Mouse (Mus musculus) CH12.LX (cell line): ENCODE results near the gene Utp18. TPM values are rescaled to one million over a fixed set of nuclear protein-coding genes. Genes with fewer than 3 reads are reported as not detected.

Experiments used
- DNase-seq: peaks from one replicate; pipeline ENCODE4 v3.0.0-alpha.2; 2013; ENCODE audit errors: extremely low read depth
- H3K27ac ChIP-seq: 2 replicates; pipeline ENCODE4 v1.5.1; 2012; ENCODE audit warnings: low read depth, mild to moderate bottlenecking, control low read depth, moderate library complexity; ENCODE audit not compliant: insufficient read depth
- H3K27me3 ChIP-seq: replicated peaks from 2 replicates; pipeline ENCODE3; 2012; ENCODE audit warnings: inconsistent platforms
- H3K36me3 ChIP-seq, 2 experiments: replicated peaks in 1 of 2; 2 replicates each; pipeline versions ENCODE3 to v1.6.1; 2012; ENCODE audit warnings: inconsistent platforms in 1 of 2, low read length in 1 of 2, mild to moderate bottlenecking in 1 of 2, mixed read lengths in 1 of 2, moderate library complexity in 1 of 2; ENCODE audit not compliant: control insufficient read depth in 1 of 2, insufficient read depth in 1 of 2
- H3K4me1 ChIP-seq, 2 experiments: 2 replicates each; pipeline ENCODE4 v1.6.1; 2012; ENCODE audit warnings: inconsistent platforms in 1 of 2, moderate library complexity in 1 of 2; ENCODE audit not compliant: insufficient read depth in 2 of 2, control insufficient read depth in 1 of 2
- H3K4me2 ChIP-seq: 2 replicates; pipeline ENCODE4 v1.6.1; 2012; ENCODE audit warnings: low read depth, mild to moderate bottlenecking, control low read depth; ENCODE audit not compliant: poor library complexity, insufficient read depth, severe bottlenecking
- H3K4me3 ChIP-seq, 3 experiments: fragments of 150-350 bp in 1 of 3; sonication (generic) in 1 of 3; replicated peaks in 1 of 3; 2 replicates each; pipeline versions ENCODE3 to v1.5.1; 2011 to 2012; ENCODE audit warnings: low read depth in 2 of 3, low read length in 2 of 3, mild to moderate bottlenecking in 2 of 3, moderate library complexity in 2 of 3, control low read depth in 1 of 3, improper control_type of control experiment in 1 of 3, inconsistent platforms in 1 of 3, mixed read lengths in 1 of 3; ENCODE audit not compliant: poor library complexity in 1 of 3
- H3K79me2 ChIP-seq: replicated peaks from 2 replicates; pipeline ENCODE4 v1.6.1; 2012; ENCODE audit warnings: mild to moderate bottlenecking, moderate library complexity; ENCODE audit not compliant: control insufficient read depth, poor library complexity, insufficient read depth, severe bottlenecking; ENCODE audit errors: extremely low read depth
- H3K9ac ChIP-seq: 2 replicates; pipeline ENCODE4 v1.6.1; 2012; ENCODE audit warnings: low read depth, mild to moderate bottlenecking, control low read depth, moderate library complexity; ENCODE audit not compliant: insufficient read depth
- H3K9me3 ChIP-seq: replicated peaks from 2 replicates; pipeline ENCODE3; 2012; ENCODE audit warnings: low read length, inconsistent platforms, mixed read lengths
- CTCF ChIP-seq, 2 experiments: IDR thresholded peaks in 1 of 2; conservative IDR thresholded peaks in 1 of 2; 2 replicates each; pipeline ENCODE4 v1.5.1; 2011 to 2012; ENCODE audit warnings: low read depth in 2 of 2, low read length in 2 of 2, improper control_type of control experiment in 1 of 2, inconsistent platforms in 1 of 2, mild to moderate bottlenecking in 1 of 2, moderate library complexity in 1 of 2
- KAT2A ChIP-seq: IDR thresholded peaks from 2 replicates; pipeline ENCODE4 v1.6.1; 2012; ENCODE audit warnings: low read length, improper control_type of control experiment, inconsistent platforms; ENCODE audit not compliant: insufficient replicate concordance
- MAZ ChIP-seq: IDR thresholded peaks from 2 replicates; pipeline ENCODE4 v1.6.1; 2012; ENCODE audit warnings: low read depth, mild to moderate bottlenecking, inconsistent platforms, low read length, improper control_type of control experiment, moderate library complexity
- NELFE ChIP-seq: IDR thresholded peaks from 2 replicates; pipeline ENCODE4 v1.6.1; 2011; ENCODE audit warnings: low read depth, low read length, improper control_type of control experiment
- RAD21 ChIP-seq: IDR thresholded peaks from 2 replicates; pipeline ENCODE4 v1.6.1; 2011; ENCODE audit warnings: low read depth, mild to moderate bottlenecking, low read length, improper control_type of control experiment, moderate library complexity
- SMC3 ChIP-seq: IDR thresholded peaks from 2 replicates; pipeline ENCODE4 v1.6.1; 2011; ENCODE audit warnings: low read depth, low read length, improper control_type of control experiment
- USF2 ChIP-seq: conservative IDR thresholded peaks from 2 replicates; pipeline ENCODE4 v1.6.1; 2011; ENCODE audit warnings: low read depth, low read length, improper control_type of control experiment
- ZC3H11A ChIP-seq: IDR thresholded peaks from 2 replicates; pipeline ENCODE4 v1.6.1; 2012; ENCODE audit warnings: low read depth, mild to moderate bottlenecking, inconsistent platforms, low read length, improper control_type of control experiment
- ZMIZ1 ChIP-seq: IDR thresholded peaks from 2 replicates; pipeline ENCODE4 v1.6.1; 2012; ENCODE audit warnings: low read depth, mild to moderate bottlenecking, inconsistent platforms, low read length, improper control_type of control experiment
- dilution Hi-C: fragments of 300-500 bp; cut with MboI; formaldehyde crosslinking; loops from 2 replicates; pipeline ENCODE4 v1.14.3; 2020; ENCODE audit warnings: low sequenced_read_pairs; ENCODE audit not compliant: extremely low pct_unique_long_range_greater_than_20kb, extremely low pct_ligation_motif_present
- in situ Hi-C: fragments of 300-500 bp; cut with MboI; formaldehyde crosslinking; loops from 3 replicates; pipeline ENCODE4 v1.14.3; 2019; ENCODE audit warnings: low sequenced_read_pairs, low pct_ligation_motif_present, low pct_unique_long_range_greater_than_20kb, mixed read lengths
- polyA plus RNA-seq: library from polyadenylated mRNA; unstranded; fragments of >175 nt; gene quantifications from 2 replicates; pipeline ENCODE4 v1.2.1, GENCODE M21; 2012; ENCODE audit warnings: low read depth; ENCODE audit not compliant: insufficient read length
- total RNA-seq, 2 experiments: library from RNA; depleted of rRNA; stranded (reverse); fragments of 300-350 nt in 1 of 2; fragments of >200 nt in 1 of 2; gene quantifications; 2 replicates each; pipeline ENCODE4 v1.2.3; 2012 to 2014

Utp18 gene
- total and polyA plus RNA-seq, 3 experiments, result 61.8 to 132 (median 93.9) TPM

- dilution Hi-C loops (no loop called here), in situ Hi-C loops (loop anchor here (25.0 kb wide), 1 partner anchor 300 kb away; no protein-coding TSS in a partner anchor)
- Histone ChIP-seq H3K27ac (no peak overlapping the region), H3K79me2 (no peaks in the 10 kb centered on the region), H3K9ac (no peak overlapping the region), H3K36me3 (no peaks in the 10 kb centered on the region), H3K4me1 (no peaks in the 10 kb centered on the region), H3K4me2 (peak overlapping the region; percentile 48; the same call in 1 of the 2 replicates), H3K27me3 (peaks cover 52% of the 10 kb centered on the region), H3K9me3 (no peaks in the 10 kb centered on the region), H3K4me3 (no peak overlapping the region)
- TF ChIP-seq CTCF (conservative IDR thresholded peaks at IDR 0.05 in 1 of 2, IDR thresholded peaks at IDR 0.05 in 1 of 2; ENCODE audit: low read depth in 2 of 2, low read length in 2 of 2), result peak; percentile 79 to 97
- TF ChIP-seq KAT2A, result no peak
- no peak for TF ChIP-seq USF2
- peak; percentile 26; the same call in 1 of the 2 replicates for TF ChIP-seq NELFE
- TF ChIP-seq ZC3H11A, result peak; percentile 74
- TF ChIP-seq RAD21, result peak; percentile 99
- TF ChIP-seq ZMIZ1, result no peak
- TF ChIP-seq MAZ, result peak; percentile 95
- peak; percentile 91 for TF ChIP-seq SMC3
- DNase-seq, result peak; percentile 59
Observed at GRCm38 (mm10) chr11:93812125-93812868, 73.3 kb downstream of the Utp18 start.

Other genes starting within 250 kb of the Utp18 start
- 19.9 TPM in 2 replicates for gene Mbtd1, start 86 bp upstream of the Utp18 start, total RNA-seq (2012; rRNA removed)
- 20.5 and 21.5 TPM in 2 replicates for gene Mbtd1, start 86 bp upstream of the Utp18 start, total RNA-seq (2014; rRNA removed)
- gene Mbtd1, start 86 bp upstream of the Utp18 start, polyA plus RNA-seq, result 46.5 and 50.1 TPM in 2 replicates
- 1,722 and 2,105 TPM in 2 replicates for gene Nme2, start 70.5 kb upstream of the Utp18 start, total RNA-seq (2012; rRNA removed)
- gene Nme2, start 70.5 kb upstream of the Utp18 start, total RNA-seq (2014; rRNA removed), result 1,555 and 1,586 TPM in 2 replicates
- gene Nme2, start 70.5 kb upstream of the Utp18 start, polyA plus RNA-seq, result 945 and 1,140 TPM in 2 replicates
- gene Gm20390, start 82.5 kb upstream of the Utp18 start, total RNA-seq (2012; rRNA removed), result 717 and 896 TPM in 2 replicates
- 136 and 137 TPM in 2 replicates for gene Gm20390, start 82.5 kb upstream of the Utp18 start, total RNA-seq (2014; rRNA removed)
- 691 and 791 TPM in 2 replicates for gene Gm20390, start 82.5 kb upstream of the Utp18 start, polyA plus RNA-seq
- gene Nme1, start 82.8 kb upstream of the Utp18 start, total RNA-seq (2012; rRNA removed), result 187 and 253 TPM in 2 replicates
- 443 and 488 TPM in 2 replicates for gene Nme1, start 82.8 kb upstream of the Utp18 start, total RNA-seq (2014; rRNA removed)
- gene Nme1, start 82.8 kb upstream of the Utp18 start, polyA plus RNA-seq, result 129 and 170 TPM in 2 replicates
- gene Spag9, start 110.3 kb upstream of the Utp18 start, total RNA-seq (2012; rRNA removed), result 21.0 TPM in 2 replicates
- gene Spag9, start 110.3 kb upstream of the Utp18 start, total RNA-seq (2014; rRNA removed), result 22.5 and 22.6 TPM in 2 replicates
- gene Spag9, start 110.3 kb upstream of the Utp18 start, polyA plus RNA-seq, result 30.7 and 32.1 TPM in 2 replicates